Comparison of ENCODE assay signal across 15 mouse cellular contexts in genomic region chr19:44310814-44311213, GRCm38 (mm10). TPM values are rescaled to one million over a fixed set of nuclear protein-coding genes. Genes with fewer than 3 reads are reported as not detected.
DNase-seq lines count a peak whose midpoint lies in the region; ATAC-seq and TF ChIP-seq lines count a peak whose summit lies in the region.
"Had no signal": no experiment of that assay in that cellular context is flagged by ENCODE, and none has a peak within 500 bp of the region (broad histone marks: within the 10 kb centered on the region; RNA-seq: fewer than 3 reads in every experiment).

No protein-coding gene starts in this region.

- 35% methylated on average over 5 of the region's 5 CpGs for WGBS in forebrain, embryonic 14.5 days
- WGBS in forebrain, postnatal 0 days: 26% methylated on average over 5 of the region's 5 CpGs

- H3K4me3 ChIP-seq in forebrain, embryonic 14.5 days (ENCODE audit: low read depth, low read length): no peak overlapping the region
- no peak overlapping the region for H3K4me3 ChIP-seq in forebrain, postnatal 0 days (ENCODE audit: low read depth, low read length)
- H3K4me3 ChIP-seq in left cerebral cortex, adult 2 months: no peak overlapping the region
- H3K4me3 ChIP-seq: heart, adult 2 months; lung, embryonic 15.5 days had no signal

- H3K9ac ChIP-seq in forebrain, embryonic 14.5 days (ENCODE audit: low read length): no peak overlapping the region
- no peak overlapping the region for H3K9ac ChIP-seq in forebrain, postnatal 0 days
- H3K9ac ChIP-seq: lung, embryonic 15.5 days had no signal

- H3K4me1 ChIP-seq in forebrain, embryonic 14.5 days (ENCODE audit: control insufficient read depth, insufficient read depth, low read length): peaks cover 7% of the 10 kb centered on the region; the same call in 1 of the 2 replicates
- peaks cover 5% of the 10 kb centered on the region; the same call in 1 of the 2 replicates for H3K4me1 ChIP-seq in forebrain, postnatal 0 days (ENCODE audit: insufficient read depth)

- H3K4me2 ChIP-seq in forebrain, embryonic 14.5 days (ENCODE audit: low read length): no peak overlapping the region
- H3K4me2 ChIP-seq in forebrain, postnatal 0 days (ENCODE audit: low read depth): no peak overlapping the region
- H3K4me2 ChIP-seq: lung, embryonic 15.5 days had no signal

- H3K9me3 ChIP-seq in forebrain, embryonic 14.5 days (replicated peaks; ENCODE audit: control insufficient read depth, low read length): no peaks in the 10 kb centered on the region
- no peaks in the 10 kb centered on the region for H3K9me3 ChIP-seq in forebrain, postnatal 0 days (ENCODE audit: low read length)
- H3K9me3 ChIP-seq: lung, embryonic 15.5 days; megakaryocyte, embryonic 14.5 days had no signal

- TF ChIP-seq CTCF in forebrain, postnatal 0 days (IDR thresholded peaks at IDR 0.05; ENCODE audit: low read depth): no peak
- no peak for TF ChIP-seq CTCF in left cerebral cortex, adult 2 months (IDR thresholded peaks at IDR 0.05)

- H3K36me3 ChIP-seq in forebrain, embryonic 14.5 days (ENCODE audit: control insufficient read depth, insufficient read depth, low read length): peaks cover 33% of the 10 kb centered on the region
- H3K36me3 ChIP-seq in forebrain, postnatal 0 days (ENCODE audit: insufficient read depth): peaks cover 24% of the 10 kb centered on the region

- no peak overlapping the region for H3K27ac ChIP-seq in forebrain, embryonic 14.5 days (ENCODE audit: low read depth, low read length)
- H3K27ac ChIP-seq in forebrain, postnatal 0 days (ENCODE audit: low read depth, low read length): no peak overlapping the region
- peak overlapping the region; percentile 34; the same call in 1 of the 2 replicates for H3K27ac ChIP-seq in left cerebral cortex, adult 2 months
- H3K27ac ChIP-seq: heart, adult 2 months had no signal

- no peak for ATAC-seq in forebrain, embryonic 14.5 days
- ATAC-seq in forebrain, postnatal 0 days: no peak
- ATAC-seq: intestine, postnatal 0 days had no signal

- intact Hi-C loops in left cerebral cortex, adult 2 months (cut with DNase I): loop anchor here (5.0 kb wide), 1 partner anchor 96 kb away; the partner anchor contains the start of gene Scd1

- peak; percentile 34 for DNase-seq in forebrain, embryonic 14.5 days (ENCODE audit: low spot score)
- no peak for DNase-seq in forebrain, postnatal 0 days
- no peak for DNase-seq in left cerebral cortex, adult 2 months (ENCODE audit: extremely low spot score in 1 of 2, low spot score in 2 of 2)
- DNase-seq in left cerebral cortex, adult 8-10 months (ENCODE audit: low spot score in 2 of 2): no peak
- DNase-seq in CD4-positive, CD25-positive, alpha-beta regulatory T cell, adult 2 months (ENCODE audit: low read depth, low spot score): peak; percentile 56
- DNase-seq in induced T-regulatory cell, adult 2 months (ENCODE audit: low read depth): peak; percentile 66
- DNase-seq in embryo, embryonic 10.5 days (ENCODE audit: low spot score): no peak
- DNase-seq in heart, adult 8-10 months (ENCODE audit: low spot score): no peak
- DNase-seq: cerebellum, adult 11-12 months; heart, adult 2 months; liver; spleen, adult 18-20 months had no signal

- H3K27me3 ChIP-seq in forebrain, embryonic 14.5 days (replicated peaks; ENCODE audit: control insufficient read depth, insufficient read depth, low read length): no peaks in the 10 kb centered on the region
- H3K27me3 ChIP-seq in forebrain, postnatal 0 days (ENCODE audit: insufficient read depth, low read length): no peaks in the 10 kb centered on the region
- H3K27me3 ChIP-seq: lung, embryonic 15.5 days; megakaryocyte, embryonic 14.5 days had no signal

RNA-seq across cellular contexts. Expression of gene Scd2, which starts 17.3 kb away (rescaled TPM):
- polyA plus RNA-seq in forebrain, embryonic 14.5 days (2014; fragmentation: Nextera tagmentation; extraction: Ambion mirVana): 220 and 266 TPM in 2 replicates
- 540 and 696 TPM in 2 replicates for total RNA-seq in forebrain, postnatal 0 days (2014; rRNA removed)
- 162 and 210 TPM in 2 replicates for polyA plus RNA-seq in forebrain, postnatal 0 days (2015; fragmentation: Nextera tagmentation; extraction: Ambion mirVana)
- 100 to 1,000 TPM; 580 to 609 TPM for total RNA-seq in left cerebral cortex, adult 2 months (2021)
- 100 to 1,000 TPM; 702 to 768 (median 723) TPM for total RNA-seq in left cerebral cortex, adult 8-10 months (2022)
- total RNA-seq in heart, adult 8-10 months (2022): 10 to 100 TPM in 1 of 4 experiments, 1 to 10 TPM in 3; 7.5 to 10.2 (median 9.4) TPM

RNA-seq across cellular contexts. Expression of gene Scd4, which starts 22.1 kb away (rescaled TPM):
- polyA plus RNA-seq in forebrain, embryonic 14.5 days (2014; fragmentation: Nextera tagmentation; extraction: Ambion mirVana): 0.10 and 0.42 TPM in 2 replicates
- 0.23 and 0.43 TPM in 2 replicates for total RNA-seq in forebrain, postnatal 0 days (2014; rRNA removed)
- 0.11 and 0.25 TPM in 2 replicates for polyA plus RNA-seq in forebrain, postnatal 0 days (2015; fragmentation: Nextera tagmentation; extraction: Ambion mirVana)
- total RNA-seq in left cerebral cortex, adult 2 months (2021): 1 to 10 TPM; 2.1 to 2.3 TPM
- 1 to 10 TPM; 2.3 to 3.4 (median 2.8) TPM for total RNA-seq in left cerebral cortex, adult 8-10 months (2022)
- total RNA-seq in heart, adult 8-10 months (2022): 1 to 10 TPM; 2.6 to 5.1 (median 3.1) TPM

Comparison
In these comparisons a context has a peak if more than half of its experiments do, and no peak if none do; other contexts are left out.
1. DNase-seq: peak in forebrain, embryonic 14.5 days (single experiment), CD4-positive, CD25-positive, alpha-beta regulatory T cell, adult 2 months (single experiment) and induced T-regulatory cell, adult 2 months (single experiment); none in forebrain, postnatal 0 days (single experiment), left cerebral cortex, adult 2 months (0 of 2), left cerebral cortex, adult 8-10 months (0 of 2), embryo, embryonic 10.5 days (single experiment) and heart, adult 8-10 months (single experiment).
2. RNA of gene Scd2, which starts 17.3 kb away (total RNA-seq): 702 to 768 TPM in left cerebral cortex, adult 8-10 months, 540 to 696 TPM in forebrain, postnatal 0 days and 580 to 609 TPM in left cerebral cortex, adult 2 months; 7.5 to 10.2 TPM in heart, adult 8-10 months; every median in the first group is over 10 times any median in the second.